Mouse (Mus musculus): ENCODE measurements at regions not wholly inside any gene's neighbourhood (a gene's known extent, or its start where the extent isn't known, plus 50 kb on each side); places are given as distances from the start of the nearest gene placed in this dataset.

DNA sequence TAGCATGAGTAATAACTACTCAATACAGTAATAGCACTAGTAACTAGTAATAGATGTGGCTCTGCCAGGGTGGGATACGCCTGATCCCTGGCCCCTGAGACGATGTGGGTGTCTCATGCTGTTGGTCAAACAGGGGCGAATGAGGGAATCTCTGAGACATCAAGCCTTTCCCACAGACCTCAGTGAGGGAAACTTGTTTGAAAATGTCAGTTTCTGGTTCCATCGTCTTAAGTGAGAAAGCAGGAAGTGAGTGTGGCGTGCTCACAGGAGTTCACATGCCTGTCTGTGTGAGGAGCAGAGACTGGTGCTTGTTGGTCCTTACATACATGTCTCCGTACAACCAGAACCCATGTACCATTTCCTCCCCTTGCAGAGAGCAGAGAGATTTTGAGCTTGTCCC is 380.9 kb downstream of the Rps24 start:
- no peak for ATAC-seq
- Histone ChIP-seq H3K4me1 (replicated peaks; ENCODE audit: control insufficient read depth, insufficient read depth, low read length) (peaks cover 20% of the 10 kb centered on the region), H3K4me3 (replicated peaks; ENCODE audit: low read length) (no peak overlapping the region), H3K27ac (ENCODE audit: low read length) (no peak overlapping the region), H3K9ac (replicated peaks; ENCODE audit: low read depth, low read length) (no peak overlapping the region), H3K4me2 (ENCODE audit: low read length) (no peak overlapping the region), H3K27me3 (replicated peaks; ENCODE audit: control insufficient read depth, insufficient read depth, low read length) (no peaks in the 10 kb centered on the region), H3K36me3 (ENCODE audit: control insufficient read depth, insufficient read depth) (no peaks in the 10 kb centered on the region), H3K9me3 (ENCODE audit: control insufficient read depth, low read length) (no peaks in the 10 kb centered on the region)
- 94% methylated on average over 6 of the region's 6 CpGs for WGBS

- Histone ChIP-seq H3K27ac (ENCODE audit: low read length) (no peak overlapping the region), H3K9me3 (ENCODE audit: control insufficient read depth, low read length) (no peaks in the 10 kb centered on the region), H3K9ac (replicated peaks; ENCODE audit: low read depth, low read length) (no peak overlapping the region), H3K4me2 (ENCODE audit: low read length) (no peak overlapping the region), H3K4me3 (replicated peaks; ENCODE audit: low read length) (no peak overlapping the region), H3K27me3 (replicated peaks; ENCODE audit: control insufficient read depth, insufficient read depth, low read length) (no peaks in the 10 kb centered on the region), H3K4me1 (replicated peaks; ENCODE audit: control insufficient read depth, insufficient read depth, low read length) (peaks cover 14% of the 10 kb centered on the region), H3K36me3 (ENCODE audit: control insufficient read depth, insufficient read depth) (no peaks in the 10 kb centered on the region)
- ATAC-seq: no peak
- WGBS: 67% methylated on average over 6 of the region's 6 CpGs
Observed at GRCm38 (mm10) chr14:24868756-24869155, 381.8 kb downstream of the Rps24 start.

- Histone ChIP-seq H3K4me1 (replicated peaks; ENCODE audit: control insufficient read depth, insufficient read depth, low read length) (peaks cover 20% of the 10 kb centered on the region), H3K4me3 (replicated peaks; ENCODE audit: low read length) (no peak overlapping the region), H3K9ac (replicated peaks; ENCODE audit: low read depth, low read length) (no peak overlapping the region), H3K4me2 (ENCODE audit: low read length) (no peak overlapping the region), H3K9me3 (ENCODE audit: control insufficient read depth, low read length) (no peaks in the 10 kb centered on the region), H3K36me3 (ENCODE audit: control insufficient read depth, insufficient read depth) (no peaks in the 10 kb centered on the region), H3K27ac (ENCODE audit: low read length) (no peak overlapping the region), H3K27me3 (replicated peaks; ENCODE audit: control insufficient read depth, insufficient read depth, low read length) (no peaks in the 10 kb centered on the region)
- no peak for ATAC-seq
- 89% methylated on average over 3 of the region's 3 CpGs for WGBS
Observed at GRCm38 (mm10) chr14:24870246-24870645, 383.3 kb downstream of the Rps24 start.

DNA sequence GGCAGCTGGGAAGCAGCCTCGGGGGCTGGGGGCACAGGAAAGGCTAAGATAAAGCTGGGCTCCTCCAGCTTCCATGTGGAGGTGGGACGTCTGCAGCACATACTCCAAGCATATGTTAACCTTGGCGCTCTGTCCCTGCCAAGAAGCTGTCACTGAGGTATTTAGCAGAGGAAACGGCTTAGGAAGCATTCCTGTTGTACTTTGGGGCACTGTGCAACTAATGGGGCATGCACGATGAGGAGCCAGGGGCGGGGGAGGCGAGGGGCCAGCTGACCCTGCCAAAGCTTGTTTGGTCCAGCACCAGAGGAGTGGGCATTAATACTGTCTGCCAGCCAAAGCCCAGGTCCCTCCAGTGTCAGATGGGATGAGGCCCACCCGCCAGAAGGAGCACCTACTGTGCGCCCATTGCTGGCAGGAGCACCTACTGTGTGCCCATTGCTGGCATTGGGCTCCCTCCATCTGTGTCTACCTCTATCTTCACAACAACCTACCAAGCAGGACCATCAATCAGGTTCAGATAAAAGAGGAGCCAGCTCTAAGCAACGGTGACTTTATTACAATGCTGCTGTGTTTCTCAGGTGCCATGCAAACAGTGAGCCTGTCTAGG is 384.6 kb downstream of the Rps24 start:
- 53% methylated on average over 10 of the region's 10 CpGs for WGBS
- ATAC-seq: peak; percentile 56
- no peak overlapping the region for H3K9ac ChIP-seq (replicated peaks; ENCODE audit: low read depth, low read length)
- no peak overlapping the region for H3K27ac ChIP-seq (ENCODE audit: low read length)
- no peak overlapping the region for H3K4me3 ChIP-seq (replicated peaks; ENCODE audit: low read length)
- no peaks in the 10 kb centered on the region for H3K27me3 ChIP-seq (replicated peaks; ENCODE audit: control insufficient read depth, insufficient read depth, low read length)
- H3K4me2 ChIP-seq (ENCODE audit: low read length): no peak overlapping the region
- no peaks in the 10 kb centered on the region for H3K9me3 ChIP-seq (ENCODE audit: control insufficient read depth, low read length)
- H3K36me3 ChIP-seq (ENCODE audit: control insufficient read depth, insufficient read depth): no peaks in the 10 kb centered on the region
- peaks cover 22% of the 10 kb centered on the region for H3K4me1 ChIP-seq (replicated peaks; ENCODE audit: control insufficient read depth, insufficient read depth, low read length)

DNA sequence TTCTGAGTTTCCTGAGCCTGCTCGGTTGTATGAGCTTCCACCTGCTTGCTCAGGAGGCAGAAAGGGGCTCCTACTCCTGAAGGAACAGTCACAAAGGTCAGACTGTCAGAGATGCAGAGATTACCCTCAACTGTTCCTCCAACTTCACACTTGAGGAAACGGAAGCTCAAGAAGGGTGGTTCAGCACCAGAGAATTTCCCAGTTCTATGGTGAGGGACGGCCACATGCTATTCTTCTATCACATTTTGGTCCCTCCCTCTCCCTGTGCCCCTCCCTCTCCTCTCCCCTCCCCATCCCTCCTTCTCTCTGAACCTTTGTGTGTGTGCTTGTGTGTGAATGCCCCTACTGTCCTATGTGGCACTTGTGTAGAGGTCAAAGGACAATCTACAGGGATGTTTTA is 386.0 kb downstream of the Rps24 start:
- H3K27ac ChIP-seq (ENCODE audit: low read length): no peak overlapping the region
- H3K9me3 ChIP-seq (ENCODE audit: control insufficient read depth, low read length): no peaks in the 10 kb centered on the region
- no peak overlapping the region for H3K9ac ChIP-seq (replicated peaks; ENCODE audit: low read depth, low read length)
- 41% methylated on average over 3 of the region's 3 CpGs for WGBS
- no peaks in the 10 kb centered on the region for H3K27me3 ChIP-seq (replicated peaks; ENCODE audit: control insufficient read depth, insufficient read depth, low read length)
- H3K4me1 ChIP-seq (replicated peaks; ENCODE audit: control insufficient read depth, insufficient read depth, low read length): peaks cover 24% of the 10 kb centered on the region
- no peak for ATAC-seq
- no peak overlapping the region for H3K4me2 ChIP-seq (ENCODE audit: low read length)
- no peaks in the 10 kb centered on the region for H3K36me3 ChIP-seq (ENCODE audit: control insufficient read depth, insufficient read depth)
- H3K4me3 ChIP-seq (replicated peaks; ENCODE audit: low read length): no peak overlapping the region

- H3K27ac ChIP-seq (ENCODE audit: low read length): no peak overlapping the region
- H3K9me3 ChIP-seq (ENCODE audit: control insufficient read depth, low read length): no peaks in the 10 kb centered on the region
- H3K4me3 ChIP-seq (replicated peaks; ENCODE audit: low read length): no peak overlapping the region
- H3K4me1 ChIP-seq (replicated peaks; ENCODE audit: control insufficient read depth, insufficient read depth, low read length): peaks cover 24% of the 10 kb centered on the region
- WGBS: 99% methylated on average over 3 of the region's 3 CpGs
- ATAC-seq: no peak
- no peak overlapping the region for H3K4me2 ChIP-seq (ENCODE audit: low read length)
- H3K36me3 ChIP-seq (ENCODE audit: control insufficient read depth, insufficient read depth): no peaks in the 10 kb centered on the region
- no peak overlapping the region for H3K9ac ChIP-seq (replicated peaks; ENCODE audit: low read depth, low read length)
- H3K27me3 ChIP-seq (replicated peaks; ENCODE audit: control insufficient read depth, insufficient read depth, low read length): no peaks in the 10 kb centered on the region
Observed at GRCm38 (mm10) chr14:24873406-24873805, 386.5 kb downstream of the Rps24 start.

GRCm38 (mm10) chr14:24874426-24875155 is 387.7 kb downstream of the Rps24 start:
- Histone ChIP-seq H3K4me1 (replicated peaks; ENCODE audit: control insufficient read depth, insufficient read depth, low read length) (peaks cover 24% of the 10 kb centered on the region), H3K9ac (replicated peaks; ENCODE audit: low read depth, low read length) (peak overlapping the region; percentile 4; the same call in 1 of the 2 replicates), H3K4me3 (replicated peaks; ENCODE audit: low read length) (no peak overlapping the region), H3K27ac (ENCODE audit: low read length) (peak overlapping the region; percentile 20; the same call in 1 of the 2 replicates), H3K9me3 (ENCODE audit: control insufficient read depth, low read length) (no peaks in the 10 kb centered on the region), H3K4me2 (ENCODE audit: low read length) (no peak overlapping the region), H3K27me3 (replicated peaks; ENCODE audit: control insufficient read depth, insufficient read depth, low read length) (no peaks in the 10 kb centered on the region), H3K36me3 (ENCODE audit: control insufficient read depth, insufficient read depth) (no peaks in the 10 kb centered on the region)
- WGBS: 47% methylated on average over 12 of the region's 12 CpGs
- ATAC-seq: no peak

GRCm38 (mm10) chr14:24875156-24875545 is 388.2 kb downstream of the Rps24 start:
- peak overlapping the region; percentile 20; the same call in 1 of the 2 replicates for H3K27ac ChIP-seq (ENCODE audit: low read length)
- H3K4me2 ChIP-seq (ENCODE audit: low read length): no peak overlapping the region
- no peak overlapping the region for H3K4me3 ChIP-seq (replicated peaks; ENCODE audit: low read length)
- H3K9ac ChIP-seq (replicated peaks; ENCODE audit: low read depth, low read length): peak overlapping the region; percentile 4; the same call in 1 of the 2 replicates
- 14% methylated on average over 8 of the region's 8 CpGs for WGBS
- peak; percentile 73 for ATAC-seq
- H3K4me1 ChIP-seq (replicated peaks; ENCODE audit: control insufficient read depth, insufficient read depth, low read length): peaks cover 24% of the 10 kb centered on the region
- no peaks in the 10 kb centered on the region for H3K9me3 ChIP-seq (ENCODE audit: control insufficient read depth, low read length)
- no peaks in the 10 kb centered on the region for H3K27me3 ChIP-seq (replicated peaks; ENCODE audit: control insufficient read depth, insufficient read depth, low read length)
- no peaks in the 10 kb centered on the region for H3K36me3 ChIP-seq (ENCODE audit: control insufficient read depth, insufficient read depth)

GRCm38 (mm10) chr14:24875934-24876333 is 389.0 kb downstream of the Rps24 start:
- H3K4me2 ChIP-seq (ENCODE audit: low read length): no peak overlapping the region
- no peaks in the 10 kb centered on the region for H3K36me3 ChIP-seq (ENCODE audit: control insufficient read depth, insufficient read depth)
- H3K9ac ChIP-seq (replicated peaks; ENCODE audit: low read depth, low read length): no peak overlapping the region
- 61% methylated on average over 6 of the region's 6 CpGs for WGBS
- no peaks in the 10 kb centered on the region for H3K27me3 ChIP-seq (replicated peaks; ENCODE audit: control insufficient read depth, insufficient read depth, low read length)
- no peak overlapping the region for H3K4me3 ChIP-seq (replicated peaks; ENCODE audit: low read length)
- peaks cover 24% of the 10 kb centered on the region for H3K4me1 ChIP-seq (replicated peaks; ENCODE audit: control insufficient read depth, insufficient read depth, low read length)
- no peak overlapping the region for H3K27ac ChIP-seq (ENCODE audit: low read length)
- ATAC-seq: no peak
- no peaks in the 10 kb centered on the region for H3K9me3 ChIP-seq (ENCODE audit: control insufficient read depth, low read length)

All from forebrain, embryonic 16.5 days (tissue).